Mouse (Mus musculus) midbrain, embryonic 13.5 days (tissue): ENCODE measurements at regions not wholly inside any gene's neighbourhood (a gene's known extent, or its start where the extent isn't known, plus 50 kb on each side); places are given as distances from the start of the nearest gene placed in this dataset.

Experiments used
- ATAC-seq: fragments of 200-750 bp; cut with Nextera tagmentation; 2 replicates; pipeline ENCODE4 v1.8.0; 2017; ENCODE audit warnings: mild to moderate bottlenecking, moderate TSS enrichment, moderate library complexity
- H3K27ac ChIP-seq: fragments of 300-500 bp; sonication (generic); 2 replicates; pipeline ENCODE4 v1.5.1; 2015; ENCODE audit warnings: inconsistent platforms, mild to moderate bottlenecking, moderate library complexity
- H3K27me3 ChIP-seq: fragments of 300-500 bp; sonication (generic); 2 replicates; pipeline ENCODE4 v1.6.1; 2015; ENCODE audit warnings: mild to moderate bottlenecking, inconsistent platforms
- H3K36me3 ChIP-seq: fragments of 300-500 bp; sonication (generic); 2 replicates; pipeline ENCODE4 v1.6.1; 2015; ENCODE audit warnings: mild to moderate bottlenecking, inconsistent platforms
- H3K4me1 ChIP-seq: fragments of 300-500 bp; sonication (generic); replicated peaks from 2 replicates; pipeline ENCODE4 v1.6.1; 2015; ENCODE audit warnings: inconsistent platforms
- H3K4me2 ChIP-seq: fragments of 300-500 bp; sonication (generic); replicated peaks from 2 replicates; pipeline ENCODE4 v1.6.1; 2015; ENCODE audit warnings: moderate library complexity, mild to moderate bottlenecking, inconsistent platforms
- H3K4me3 ChIP-seq: fragments of 300-500 bp; sonication (generic); replicated peaks from 2 replicates; pipeline ENCODE4 v1.5.1; 2015; ENCODE audit warnings: mild to moderate bottlenecking, inconsistent platforms
- H3K9ac ChIP-seq: fragments of 300-500 bp; sonication (generic); replicated peaks from 2 replicates; pipeline ENCODE4 v1.6.1; 2015; ENCODE audit warnings: mild to moderate bottlenecking, inconsistent platforms
- H3K9me3 ChIP-seq: fragments of 300-500 bp; sonication (generic); 2 replicates; pipeline ENCODE4 v1.6.1; 2016; ENCODE audit warnings: mild to moderate bottlenecking, inconsistent platforms
- WGBS: fragments of 180-500 bp; shearing (Covaris S2); methylation state at CpG from one replicate; pipeline ENCODE4 v1.1.7; 2015; 5-methylcytosine and 5-hydroxymethylcytosine counted together

DNA sequence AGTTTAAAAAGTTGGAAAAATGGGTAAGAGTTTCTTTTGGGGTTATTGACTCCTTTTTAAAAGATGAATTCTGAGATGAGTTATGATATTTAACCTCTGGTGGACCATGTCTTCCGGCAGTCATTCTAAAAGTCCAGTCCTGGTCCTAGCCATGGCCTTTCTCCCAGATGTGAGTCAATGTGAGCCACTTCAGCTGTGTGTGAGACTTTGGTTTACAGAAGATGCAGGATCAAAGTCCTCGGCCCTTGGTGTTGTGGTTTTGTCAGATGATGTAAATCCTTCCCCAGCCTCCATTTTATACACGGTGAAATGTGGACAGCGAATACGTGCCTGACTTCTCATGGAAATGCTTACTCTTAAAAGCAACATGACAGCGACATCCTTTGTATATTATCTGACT lies 287.0 kb upstream of the Tmem132c start:
- Histone ChIP-seq H3K4me3 (no peak overlapping the region), H3K27me3 (no peaks in the 10 kb centered on the region), H3K4me1 (no peaks in the 10 kb centered on the region), H3K36me3 (no peaks in the 10 kb centered on the region), H3K9me3 (no peaks in the 10 kb centered on the region), H3K27ac (no peak overlapping the region), H3K4me2 (no peak overlapping the region), H3K9ac (no peak overlapping the region)
- WGBS, result 90% methylated on average over 6 of the region's 6 CpGs
- no peak for ATAC-seq

GRCm38 (mm10) chr5:126964577-126964976 lies 277.0 kb upstream of the Tmem132c start:
- Histone ChIP-seq H3K4me3 (no peak overlapping the region), H3K36me3 (no peaks in the 10 kb centered on the region), H3K27ac (no peak overlapping the region), H3K4me2 (no peak overlapping the region), H3K4me1 (no peaks in the 10 kb centered on the region), H3K27me3 (no peaks in the 10 kb centered on the region), H3K9me3 (peaks cover 7% of the 10 kb centered on the region; the same call in 1 of the 2 replicates), H3K9ac (no peak overlapping the region)
- ATAC-seq, result no peak
- 88% methylated on average over 4 of the region's 4 CpGs for WGBS

DNA sequence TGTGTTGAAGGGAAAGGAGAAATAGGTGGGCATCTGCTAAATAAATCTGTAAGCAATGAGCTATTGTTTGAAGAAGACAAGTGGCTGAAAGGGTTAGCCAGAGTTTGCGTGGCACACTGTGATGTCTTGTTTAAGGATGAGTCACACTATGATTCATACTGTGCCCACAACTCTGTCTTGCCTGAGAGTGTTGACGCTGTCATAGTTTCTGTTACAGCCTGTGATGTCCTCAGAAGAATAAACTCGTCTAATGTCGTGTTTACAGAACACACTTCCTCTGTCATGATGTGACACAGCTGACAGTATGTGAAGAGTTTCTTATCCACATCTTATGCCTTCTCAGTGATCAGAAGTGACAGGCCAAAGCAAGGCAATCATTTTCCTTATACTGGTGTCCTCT lies 274.5 kb upstream of the Tmem132c start:
- Histone ChIP-seq H3K9ac (no peak overlapping the region), H3K27ac (no peak overlapping the region), H3K4me3 (no peak overlapping the region), H3K36me3 (no peaks in the 10 kb centered on the region), H3K27me3 (no peaks in the 10 kb centered on the region), H3K4me1 (no peaks in the 10 kb centered on the region), H3K4me2 (no peak overlapping the region), H3K9me3 (0 out of 2 replicates have a peak, but pooled peaks cover 2% of the 10 kb centered on the region)
- no peak for ATAC-seq
- 85% methylated on average over 4 of the region's 4 CpGs for WGBS

DNA sequence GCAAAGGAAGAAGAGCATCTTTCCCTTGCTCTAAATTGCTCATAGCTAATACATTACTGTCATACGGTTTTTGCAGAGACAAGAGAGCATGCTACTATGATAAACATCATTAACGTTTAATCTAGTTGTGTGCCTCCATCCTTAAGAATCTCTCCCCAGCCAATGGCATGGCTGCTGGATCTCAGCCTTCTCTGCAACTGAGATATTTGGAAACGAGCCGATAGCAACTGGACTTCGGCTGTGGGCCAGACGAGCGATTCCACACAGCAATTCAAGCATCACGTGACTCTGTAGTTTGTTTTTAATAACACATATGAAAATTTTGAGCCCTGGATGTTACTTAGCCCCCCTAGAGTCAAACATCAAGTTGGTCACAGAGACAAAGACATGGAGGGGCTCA lies 272.2 kb upstream of the Tmem132c start:
- no peak overlapping the region for H3K4me3 ChIP-seq
- H3K27ac ChIP-seq, result no peak overlapping the region
- 88% methylated on average over 8 of the region's 8 CpGs for WGBS
- no peak for ATAC-seq
- no peak overlapping the region for H3K4me2 ChIP-seq
- H3K27me3 ChIP-seq, result no peaks in the 10 kb centered on the region
- H3K9ac ChIP-seq, result no peak overlapping the region
- H3K36me3 ChIP-seq, result no peaks in the 10 kb centered on the region
- H3K9me3 ChIP-seq, result 0 out of 2 replicates have a peak, but pooled peaks cover 2% of the 10 kb centered on the region
- H3K4me1 ChIP-seq, result no peaks in the 10 kb centered on the region

DNA sequence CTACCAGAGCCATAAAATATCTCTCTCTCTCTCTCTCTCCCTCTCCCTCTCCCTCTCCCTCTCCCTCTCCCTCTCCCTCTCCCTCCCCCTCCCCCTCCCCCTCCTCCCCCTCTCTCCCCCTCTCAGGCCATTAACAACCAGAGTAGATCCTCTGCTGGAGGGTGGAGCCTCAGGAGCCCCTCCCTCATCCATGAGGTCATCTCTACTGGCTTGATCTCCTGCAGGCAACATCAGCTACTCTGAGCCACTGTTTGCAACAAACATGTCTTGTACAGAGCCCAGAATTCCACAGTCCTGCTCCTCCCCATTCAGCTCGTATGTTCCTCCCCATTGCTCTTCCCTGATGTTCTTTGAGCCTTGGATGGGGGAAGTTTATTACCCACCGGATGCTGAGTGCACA lies 270.3 kb upstream of the Tmem132c start:
- Histone ChIP-seq H3K9me3 (no peaks in the 10 kb centered on the region), H3K27ac (no peak overlapping the region), H3K9ac (no peak overlapping the region), H3K4me3 (no peak overlapping the region), H3K27me3 (no peaks in the 10 kb centered on the region), H3K36me3 (no peaks in the 10 kb centered on the region), H3K4me1 (no peaks in the 10 kb centered on the region), H3K4me2 (no peak overlapping the region)
- WGBS, result 75% methylated on average over 2 of the region's 2 CpGs
- ATAC-seq, result no peak

DNA sequence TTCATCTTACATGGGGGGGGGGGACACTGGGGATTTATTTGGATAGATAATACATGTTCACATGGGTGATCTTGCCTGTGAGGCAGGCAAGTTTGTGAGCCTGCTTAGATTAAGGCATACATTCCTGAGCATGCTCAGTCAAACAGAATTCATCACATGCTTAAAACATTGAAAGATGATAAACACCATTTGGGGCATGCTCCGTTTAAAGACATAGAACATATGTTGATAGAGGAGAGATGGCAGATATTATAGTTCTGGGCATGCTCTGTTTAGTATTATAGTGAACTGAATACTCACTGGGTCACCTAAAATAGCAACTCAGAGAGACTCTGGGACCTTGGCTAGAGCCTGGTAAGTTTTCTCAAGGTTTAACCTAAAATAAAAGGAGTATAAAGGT lies 269.6 kb upstream of the Tmem132c start:
- no peak for ATAC-seq
- H3K4me3 ChIP-seq, result no peak overlapping the region
- no peak overlapping the region for H3K27ac ChIP-seq
- H3K4me2 ChIP-seq, result no peak overlapping the region
- H3K9ac ChIP-seq, result no peak overlapping the region
- no peaks in the 10 kb centered on the region for H3K9me3 ChIP-seq
- no peaks in the 10 kb centered on the region for H3K4me1 ChIP-seq
- WGBS, result 87% methylated on average over 1 of the region's 1 CpGs
- no peaks in the 10 kb centered on the region for H3K27me3 ChIP-seq
- H3K36me3 ChIP-seq, result no peaks in the 10 kb centered on the region

- H3K4me1 ChIP-seq, result no peaks in the 10 kb centered on the region
- H3K9me3 ChIP-seq, result no peaks in the 10 kb centered on the region
- H3K27me3 ChIP-seq, result no peaks in the 10 kb centered on the region
- no peak overlapping the region for H3K4me3 ChIP-seq
- no peak overlapping the region for H3K9ac ChIP-seq
- no peak overlapping the region for H3K27ac ChIP-seq
- H3K4me2 ChIP-seq, result no peak overlapping the region
- ATAC-seq, result no peak
- 52% methylated on average over 3 of the region's 3 CpGs for WGBS
- no peaks in the 10 kb centered on the region for H3K36me3 ChIP-seq
Measured at GRCm38 (mm10) chr5:126973425-126973824, 268.2 kb upstream of the Tmem132c start.

DNA sequence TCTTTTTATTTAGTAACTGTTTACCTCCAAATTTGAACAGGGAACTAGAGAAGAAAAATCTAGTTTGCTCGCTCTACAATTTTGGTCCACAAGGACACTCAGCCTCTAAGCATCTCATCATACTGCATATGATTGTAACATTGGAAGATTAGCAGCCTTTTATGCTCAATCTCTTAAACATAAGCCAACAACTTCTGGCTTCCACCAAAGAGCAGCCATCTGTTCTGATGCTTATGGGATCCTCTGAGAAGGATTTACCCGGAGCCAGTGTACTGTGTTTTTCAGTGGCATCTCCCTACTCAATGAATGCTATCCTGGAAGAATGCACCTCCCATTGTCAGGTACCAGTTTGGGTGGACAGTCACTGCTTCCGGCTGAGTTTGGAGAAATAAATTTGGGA lies 267.0 kb upstream of the Tmem132c start:
- no peaks in the 10 kb centered on the region for H3K9me3 ChIP-seq
- H3K9ac ChIP-seq, result no peak overlapping the region
- H3K27me3 ChIP-seq, result no peaks in the 10 kb centered on the region
- H3K27ac ChIP-seq, result no peak overlapping the region
- no peak for ATAC-seq
- WGBS, result 92% methylated on average over 3 of the region's 3 CpGs
- no peaks in the 10 kb centered on the region for H3K4me1 ChIP-seq
- H3K4me2 ChIP-seq, result no peak overlapping the region
- no peaks in the 10 kb centered on the region for H3K36me3 ChIP-seq
- no peak overlapping the region for H3K4me3 ChIP-seq

DNA sequence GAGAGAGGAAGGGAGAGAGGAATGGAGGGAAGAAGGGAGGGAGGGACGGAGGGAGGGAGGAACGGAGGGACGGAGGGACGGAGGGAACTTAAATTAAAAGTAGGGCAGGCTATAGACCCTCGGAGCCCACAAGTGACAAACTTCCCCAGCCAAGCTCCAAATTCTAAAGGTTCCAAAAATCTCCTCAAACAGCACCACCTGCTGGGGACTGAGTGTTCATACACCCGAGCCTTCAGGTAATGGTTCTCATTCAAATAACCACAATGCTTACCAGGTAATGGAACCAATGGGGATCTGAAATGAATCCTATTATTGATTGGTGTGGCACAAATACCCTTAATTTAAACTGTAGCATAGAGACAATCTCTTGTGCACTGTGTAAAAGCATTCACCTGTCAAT lies 246.0 kb upstream of the Tmem132c start:
- 63% methylated on average over 6 of the region's 6 CpGs for WGBS
- H3K27me3 ChIP-seq, result no peaks in the 10 kb centered on the region
- no peak overlapping the region for H3K4me3 ChIP-seq
- H3K9ac ChIP-seq, result no peak overlapping the region
- H3K4me2 ChIP-seq, result no peak overlapping the region
- no peaks in the 10 kb centered on the region for H3K36me3 ChIP-seq
- no peaks in the 10 kb centered on the region for H3K9me3 ChIP-seq
- H3K27ac ChIP-seq, result no peak overlapping the region
- H3K4me1 ChIP-seq, result no peaks in the 10 kb centered on the region
- no peak for ATAC-seq

DNA sequence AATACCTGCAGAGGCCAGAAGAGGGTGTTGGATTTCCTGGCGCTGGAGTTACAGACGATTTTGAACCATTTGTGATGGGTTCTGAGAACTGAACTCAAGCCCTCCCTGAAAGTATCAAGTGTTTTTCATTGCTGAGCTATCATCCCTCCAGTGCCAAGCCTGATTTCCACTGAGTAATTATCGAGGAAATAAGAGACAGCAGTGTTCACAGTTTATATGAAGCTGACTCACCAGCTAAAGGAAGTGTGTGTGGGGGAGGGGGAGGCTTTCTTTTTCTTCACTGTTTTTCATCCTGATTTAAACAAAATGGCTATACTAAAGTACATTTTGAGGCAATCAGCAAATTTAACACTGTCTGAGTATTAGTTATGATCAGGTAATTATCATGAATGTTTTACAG lies 227.4 kb upstream of the Tmem132c start:
- H3K4me1 ChIP-seq, result no peaks in the 10 kb centered on the region
- 88% methylated on average over 3 of the region's 3 CpGs for WGBS
- H3K4me3 ChIP-seq, result no peak overlapping the region
- no peaks in the 10 kb centered on the region for H3K36me3 ChIP-seq
- no peak for ATAC-seq
- H3K9ac ChIP-seq, result no peak overlapping the region
- H3K4me2 ChIP-seq, result no peak overlapping the region
- no peaks in the 10 kb centered on the region for H3K9me3 ChIP-seq
- no peaks in the 10 kb centered on the region for H3K27me3 ChIP-seq
- H3K27ac ChIP-seq, result no peak overlapping the region

DNA sequence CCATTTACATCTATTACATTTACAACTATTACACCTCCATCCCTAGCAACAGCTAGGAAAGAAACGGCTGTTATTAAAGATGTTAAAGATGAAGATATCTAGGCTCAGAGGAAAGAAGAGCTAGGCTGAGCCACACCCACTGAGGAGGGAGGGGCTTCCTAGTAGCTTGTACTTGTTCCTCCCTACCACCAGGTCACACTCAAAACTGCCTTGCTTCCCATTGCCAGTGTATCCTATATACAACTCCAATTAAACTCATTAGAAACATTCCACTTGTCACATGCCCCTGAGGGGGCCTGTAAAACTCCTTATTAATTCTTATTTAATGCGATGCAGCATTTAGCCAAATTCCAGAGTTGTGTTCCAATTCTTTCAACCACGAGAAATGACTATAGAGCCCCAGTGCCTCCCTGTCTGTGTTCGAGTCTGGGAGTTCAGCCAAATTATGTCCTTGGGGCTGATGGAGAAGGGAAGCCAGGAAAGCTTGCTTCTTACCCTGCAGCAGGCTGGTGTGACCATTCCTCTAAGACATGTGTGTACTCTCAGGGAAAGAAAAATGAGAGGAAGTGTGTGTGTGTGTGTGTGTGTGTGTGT lies 225.0 kb upstream of the Tmem132c start:
- H3K4me3 ChIP-seq, result no peak overlapping the region
- no peaks in the 10 kb centered on the region for H3K36me3 ChIP-seq
- no peaks in the 10 kb centered on the region for H3K4me1 ChIP-seq
- H3K27me3 ChIP-seq, result no peaks in the 10 kb centered on the region
- H3K27ac ChIP-seq, result no peak overlapping the region
- H3K4me2 ChIP-seq, result no peak overlapping the region
- H3K9me3 ChIP-seq, result no peaks in the 10 kb centered on the region
- ATAC-seq, result no peak
- H3K9ac ChIP-seq, result no peak overlapping the region
- WGBS, result 67% methylated on average over 4 of the region's 4 CpGs

- no peak for ATAC-seq
- H3K27ac ChIP-seq, result no peak overlapping the region
- H3K4me2 ChIP-seq, result no peak overlapping the region
- H3K9me3 ChIP-seq, result no peaks in the 10 kb centered on the region
- H3K9ac ChIP-seq, result no peak overlapping the region
- no peaks in the 10 kb centered on the region for H3K27me3 ChIP-seq
- no peaks in the 10 kb centered on the region for H3K36me3 ChIP-seq
- H3K4me1 ChIP-seq, result no peaks in the 10 kb centered on the region
- H3K4me3 ChIP-seq, result no peak overlapping the region
- WGBS, result 88% methylated on average over 4 of the region's 4 CpGs
Measured at GRCm38 (mm10) chr5:127017971-127018370, 223.6 kb upstream of the Tmem132c start.

- Histone ChIP-seq H3K4me2 (no peak overlapping the region), H3K4me3 (no peak overlapping the region), H3K4me1 (no peaks in the 10 kb centered on the region), H3K9me3 (no peaks in the 10 kb centered on the region), H3K9ac (no peak overlapping the region), H3K27me3 (no peaks in the 10 kb centered on the region), H3K27ac (no peak overlapping the region), H3K36me3 (no peaks in the 10 kb centered on the region)
- whole genome bisulfite sequencing, result 72% methylated on average over 5 of the region's 5 CpGs
- ATAC-seq, result no peak
Measured at GRCm38 (mm10) chr5:127036472-127036871, 205.1 kb upstream of the Tmem132c start.
